Mouse (Mus musculus) cerebellum, adult 18-20 months (tissue): ENCODE measurements around the gene Cdc42ep5.
"Not testable (repeated sequence)": the region's sequence is repeated elsewhere in the genome, so short reads cannot be mapped to it uniquely, and the experiment has no call there.

Experiments used
- DNase-seq, 2 experiments: peaks; one replicate each; pipeline ENCODE4 v3.0.0; 2021

The Cdc42ep5 gene

DNA sequence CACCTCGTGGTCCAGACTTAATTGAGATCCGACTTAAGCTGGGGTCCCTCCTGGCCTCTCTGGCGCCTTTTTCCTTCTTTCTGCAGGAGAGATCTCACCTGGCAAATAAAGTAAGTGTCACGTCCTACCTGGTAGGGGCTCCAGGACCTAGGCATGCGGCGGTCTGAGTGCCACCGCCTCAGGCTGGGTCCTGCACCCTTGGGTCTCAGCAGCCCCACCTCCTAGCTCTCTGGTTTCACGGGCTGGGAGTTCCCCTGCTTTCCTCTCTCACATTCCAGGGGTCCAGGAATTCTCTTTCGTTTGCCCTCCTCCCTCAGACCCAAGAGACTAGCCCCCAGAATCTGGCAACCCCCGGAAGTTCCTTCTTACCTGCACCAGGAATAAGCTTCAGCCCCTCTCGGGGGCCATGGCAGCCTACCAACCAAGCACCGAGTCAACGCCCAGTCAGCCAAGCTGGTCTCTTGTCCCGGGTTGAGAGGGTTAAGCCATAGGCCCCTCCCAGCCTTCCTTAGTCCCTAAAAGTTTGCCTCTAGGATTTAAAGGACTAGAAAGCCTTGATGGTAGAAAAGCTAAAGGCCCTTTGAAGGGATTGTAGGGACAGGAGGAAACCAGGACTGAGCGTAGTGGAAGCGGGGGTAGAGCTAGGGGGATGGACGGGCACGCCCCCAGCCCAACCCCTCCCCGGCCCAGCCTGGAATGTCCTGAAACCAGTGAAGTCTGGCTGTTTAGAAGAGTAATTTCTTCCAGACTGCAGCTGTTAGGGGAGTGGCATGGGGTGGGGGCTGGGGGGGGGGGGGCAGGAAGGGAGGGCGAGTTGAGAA, at the start of gene Cdc42ep5:
Cdc42ep5 (minus strand) TSS at position 771 of the 821 bp plus-strand sequence.
- no peak for DNase-seq

DNA sequence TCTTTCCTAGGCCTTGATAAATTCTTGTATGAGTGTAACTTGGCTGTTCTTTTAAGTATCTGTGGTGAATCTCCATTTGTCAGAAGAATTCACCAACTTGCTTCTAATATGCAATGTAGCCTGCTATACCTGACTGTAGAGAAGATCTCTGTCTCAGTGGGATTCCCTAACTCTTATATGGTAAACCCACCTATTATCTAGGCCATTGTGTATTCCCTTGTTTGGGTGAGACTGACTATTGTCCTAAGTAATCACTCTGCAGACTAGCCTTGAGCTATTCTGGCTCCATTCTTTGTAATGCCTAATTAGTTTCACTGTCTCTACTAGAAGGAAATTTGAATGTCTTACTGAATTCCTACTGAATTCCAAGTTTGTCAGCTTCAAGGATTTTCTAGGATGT, 48.8 kb upstream of the Cdc42ep5 start:
- not testable (repeated sequence) for DNase-seq

DNA sequence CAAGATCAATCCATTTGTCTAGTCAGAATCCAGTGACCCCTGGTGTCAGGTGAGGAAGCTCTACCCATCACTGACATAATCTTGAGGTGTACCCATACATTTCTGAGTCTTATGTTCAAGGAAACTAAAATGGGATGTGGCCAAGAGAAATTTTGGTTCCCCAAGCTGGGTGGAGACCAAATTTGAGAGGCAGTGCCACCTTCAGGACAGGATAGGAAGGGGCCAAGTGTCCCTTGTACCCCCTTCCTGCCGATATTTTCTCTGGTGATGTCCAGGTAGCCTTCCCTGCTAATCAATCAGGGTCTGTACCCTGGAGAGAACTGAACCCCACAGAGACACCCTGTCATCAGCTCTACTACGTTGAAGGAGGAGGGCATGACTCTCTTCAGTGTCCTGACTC, 44.0 kb upstream of the Cdc42ep5 start:
- no peak for DNase-seq

DNA sequence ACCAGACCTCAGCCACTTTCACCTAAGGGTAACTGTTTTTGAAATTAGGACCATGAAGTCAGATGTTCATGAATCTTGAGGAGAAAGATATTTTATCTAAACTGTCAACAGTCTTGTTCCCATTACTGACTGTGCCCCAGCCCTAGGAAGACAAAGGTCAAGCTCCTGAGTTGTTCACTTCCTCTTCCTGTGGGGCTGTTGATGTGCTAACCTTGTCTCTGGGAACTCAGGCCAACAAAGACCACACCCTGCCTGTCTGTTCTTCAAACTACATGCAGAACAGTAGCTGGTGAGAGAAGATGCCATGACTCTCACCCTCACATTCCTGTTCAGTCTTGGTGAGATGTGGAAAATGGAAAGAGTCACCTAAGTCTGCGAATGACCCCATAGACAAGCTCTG, 42.5 kb upstream of the Cdc42ep5 start:
- DNase-seq: no peak

DNA sequence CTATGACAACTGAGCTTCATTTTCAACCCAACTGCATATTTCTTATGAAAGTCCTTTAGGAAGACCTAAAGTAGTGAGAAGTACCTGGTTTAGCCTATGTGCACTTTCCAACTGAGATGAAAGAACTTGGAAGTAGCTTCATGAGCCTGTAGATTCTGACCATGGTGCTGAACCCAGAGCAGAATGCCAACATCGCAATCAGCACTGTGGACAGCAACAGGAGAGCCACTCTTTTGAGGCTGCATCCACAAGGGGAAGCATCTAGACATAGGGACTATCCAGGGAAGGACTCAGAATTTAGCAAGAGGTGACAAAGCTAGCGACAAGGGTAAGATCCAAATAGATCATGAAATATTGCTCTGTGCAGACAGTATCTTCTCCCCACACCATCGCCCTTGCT, 13.8 kb upstream of the Cdc42ep5 start:
- DNase-seq: no peak

DNA sequence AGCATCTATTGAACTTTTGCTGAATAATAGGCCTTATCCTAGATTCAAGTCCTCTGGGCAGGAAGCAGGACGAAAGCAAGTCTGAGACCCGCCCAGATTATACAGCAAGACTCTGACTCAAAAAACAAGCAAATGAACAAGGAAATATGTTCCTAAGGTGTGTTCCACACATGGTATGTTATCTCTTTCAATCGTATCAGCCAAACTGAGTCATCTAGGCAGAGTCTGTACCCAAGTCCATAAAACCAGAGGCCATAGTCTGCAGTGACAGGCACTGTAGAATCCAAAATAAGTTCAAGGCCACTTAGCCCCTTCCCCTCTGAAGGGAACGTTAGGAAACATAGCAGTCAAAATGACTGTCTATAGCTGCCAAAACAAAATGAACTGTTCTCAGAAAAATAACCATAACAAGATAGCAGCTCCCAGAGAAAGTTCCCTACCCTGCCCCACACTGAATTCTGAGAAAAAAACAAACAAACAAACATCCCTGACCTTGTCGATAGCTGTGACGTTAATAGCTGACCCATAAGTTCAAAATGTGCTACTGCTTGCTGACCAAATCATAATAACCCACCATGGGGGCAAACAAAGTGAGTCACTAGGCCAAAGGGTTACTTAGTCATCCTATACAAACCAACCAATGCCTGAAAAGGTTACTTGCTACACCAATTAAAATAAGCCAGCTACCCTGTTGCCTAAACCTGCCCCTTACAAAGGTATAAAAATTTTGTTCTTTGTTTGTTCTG, 5.7 kb upstream of the Cdc42ep5 start:
- DNase-seq: no peak

DNA sequence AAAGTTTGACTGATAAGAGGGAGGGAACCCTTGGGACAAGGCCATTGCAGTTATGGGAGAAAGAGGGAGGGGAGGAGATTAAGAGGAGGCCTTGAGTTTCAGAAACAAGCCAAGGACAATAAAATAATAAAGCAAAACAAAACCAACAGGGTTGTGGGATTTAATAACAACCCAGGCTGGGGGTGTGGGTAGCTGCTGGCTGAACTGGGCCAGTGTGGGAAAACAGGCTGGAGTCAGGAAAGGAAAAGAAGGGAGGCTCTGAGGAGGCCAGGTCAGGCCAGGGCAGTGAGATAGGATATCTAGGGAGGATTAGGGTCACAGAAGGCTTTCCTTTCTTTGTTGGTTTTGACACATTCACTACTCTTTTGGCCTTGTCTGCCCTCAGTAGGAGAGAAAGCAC, 2.4 kb upstream of the Cdc42ep5 start:
- no peak for DNase-seq

DNA sequence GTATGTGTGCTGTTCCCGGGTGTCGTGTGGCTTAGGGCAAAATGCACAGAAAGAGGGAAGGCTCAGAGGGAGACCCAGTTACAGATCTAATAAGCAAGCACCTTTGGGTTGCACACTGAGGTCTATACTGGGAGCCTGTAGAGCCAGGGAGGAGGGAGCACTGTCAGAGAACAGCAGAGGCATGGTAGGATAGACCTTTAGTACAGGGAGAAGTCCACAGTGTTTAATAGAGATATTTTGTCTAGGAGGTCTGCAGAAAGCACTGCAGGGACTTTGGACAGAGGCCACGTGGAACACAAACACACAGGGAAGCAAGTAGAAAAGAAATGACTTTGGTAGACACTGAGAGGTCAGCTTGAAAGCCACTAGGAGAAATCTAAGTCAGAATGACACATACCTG, 626 bp upstream of the Cdc42ep5 start:
- DNase-seq: no peak

DNA sequence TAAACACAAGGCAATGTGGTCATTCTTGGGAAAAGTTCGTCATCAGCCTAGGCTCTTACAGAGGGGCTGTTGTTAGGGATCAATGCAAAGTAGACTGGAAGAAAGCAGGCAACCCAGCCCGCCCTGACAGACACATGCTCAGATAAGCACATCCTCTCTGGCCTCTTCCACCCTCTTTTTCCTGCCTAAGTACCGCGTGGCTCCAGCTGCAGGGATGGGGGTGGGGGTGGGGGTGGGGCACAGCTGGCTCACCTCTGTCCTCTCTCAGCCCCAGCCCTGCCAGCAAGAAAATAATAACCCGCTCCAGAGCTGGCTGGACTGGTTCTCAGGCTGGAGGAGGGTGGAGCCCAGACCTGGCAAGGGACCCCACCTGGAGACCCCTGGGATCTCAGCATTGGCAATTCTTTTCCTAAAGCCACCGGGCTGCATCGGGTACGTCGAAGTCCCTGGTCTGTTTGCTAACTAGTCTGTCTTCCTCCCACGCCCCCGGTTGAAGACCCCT, 1.0 kb downstream of the Cdc42ep5 start:
- no peak for DNase-seq

DNA sequence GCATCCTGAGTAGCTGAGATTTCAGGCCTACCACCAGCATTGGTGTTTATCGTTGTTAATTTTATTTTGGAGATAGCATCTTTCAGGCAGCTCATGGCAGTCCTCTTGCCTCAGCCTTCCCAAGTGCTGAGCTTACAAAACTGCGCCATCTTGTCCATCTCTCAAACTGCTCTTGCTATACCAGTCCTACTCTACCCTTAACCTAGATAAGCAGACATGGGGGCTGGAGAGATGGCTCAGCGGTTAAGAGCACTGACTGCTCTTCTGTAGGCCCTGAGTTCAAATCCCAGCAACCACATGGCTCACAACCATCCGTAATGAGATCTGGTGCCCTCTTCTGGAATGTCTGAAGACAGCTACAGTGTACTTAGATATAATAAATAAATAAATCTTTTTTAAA, 3.1 kb downstream of the Cdc42ep5 start:
- DNase-seq: not testable (repeated sequence)

DNA sequence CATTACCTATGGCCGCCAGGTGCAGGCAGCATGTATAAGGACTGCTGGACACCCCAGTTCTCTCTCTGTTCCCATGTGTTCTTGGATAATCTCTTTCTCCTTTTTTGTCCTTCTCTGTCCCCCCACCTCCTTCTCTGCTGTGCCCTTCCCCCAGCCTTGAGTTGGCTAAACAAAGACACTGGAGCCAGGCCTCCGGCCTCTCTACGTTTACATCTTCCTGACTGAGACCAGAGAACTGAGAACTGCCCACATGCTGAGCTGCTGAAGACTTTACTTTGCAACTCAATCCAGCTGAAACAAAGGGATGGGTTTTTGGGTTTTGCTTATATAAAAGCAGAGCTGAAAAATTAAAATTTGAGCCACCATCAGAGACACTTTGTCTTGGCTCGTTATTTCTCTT, 9.7 kb downstream of the Cdc42ep5 start:
- DNase-seq: no peak

DNA sequence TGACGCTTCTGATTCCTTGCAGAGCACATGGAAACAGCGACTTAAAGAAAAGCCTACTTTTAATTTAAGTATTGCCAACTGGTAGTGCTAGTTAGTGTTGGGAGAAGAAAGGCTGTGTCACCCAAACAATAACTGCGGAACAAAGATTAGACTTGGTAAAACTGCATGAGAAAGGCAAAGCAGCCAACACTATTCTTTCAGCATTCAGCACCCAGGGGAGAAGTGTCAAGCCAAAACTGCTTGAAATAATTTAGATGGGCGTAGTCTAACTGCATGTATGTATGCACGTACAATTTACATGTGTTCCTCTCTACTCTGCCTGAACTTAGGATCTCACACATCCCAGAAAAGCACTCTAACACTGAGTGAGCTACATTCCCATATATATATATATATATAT, 10.3 kb downstream of the Cdc42ep5 start:
- no peak for DNase-seq

DNA sequence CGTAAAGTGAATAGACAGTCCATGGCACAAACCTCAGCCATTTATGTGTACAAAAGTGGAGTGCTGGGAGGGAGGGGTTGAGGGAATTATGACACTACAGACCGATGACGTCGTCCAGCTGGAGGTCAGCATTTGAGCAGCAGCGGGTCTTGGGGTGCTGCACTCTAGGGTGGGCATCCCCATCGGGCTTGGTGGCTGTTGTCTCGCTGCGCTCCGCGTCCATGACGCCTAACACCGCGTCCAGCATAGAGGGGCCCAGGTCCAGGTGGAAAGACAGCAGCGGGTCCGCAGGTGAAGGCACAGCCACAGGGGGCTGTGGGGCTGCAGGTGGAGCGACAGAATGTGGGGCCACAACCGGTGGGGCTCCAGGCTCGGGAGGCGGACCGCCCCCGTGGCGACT, 13.4 kb downstream of the Cdc42ep5 start:
- DNase-seq: peak in 1 of 2 experiments; percentile 53

DNA sequence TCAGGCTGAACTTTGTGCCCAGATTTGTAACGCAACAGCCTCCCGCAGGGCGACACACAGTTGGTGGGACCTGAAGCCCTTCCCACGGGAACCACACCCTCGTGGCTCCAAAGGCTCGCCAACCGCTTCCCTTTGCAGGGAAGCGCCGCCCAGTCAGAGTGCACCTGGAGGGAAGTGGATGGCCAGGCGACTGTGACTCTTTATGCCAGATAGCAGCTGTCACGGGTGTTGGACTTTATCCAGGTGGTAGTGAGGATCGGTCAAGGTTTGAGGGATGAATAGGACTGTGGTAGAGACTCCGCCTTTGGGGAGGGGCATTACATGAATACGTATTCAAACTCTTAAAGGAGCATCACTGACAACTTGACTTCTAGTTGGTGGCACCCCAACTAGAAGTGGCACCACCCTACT, 13.8 kb downstream of the Cdc42ep5 start:
- DNase-seq: peak; percentile 75 to 87

DNA sequence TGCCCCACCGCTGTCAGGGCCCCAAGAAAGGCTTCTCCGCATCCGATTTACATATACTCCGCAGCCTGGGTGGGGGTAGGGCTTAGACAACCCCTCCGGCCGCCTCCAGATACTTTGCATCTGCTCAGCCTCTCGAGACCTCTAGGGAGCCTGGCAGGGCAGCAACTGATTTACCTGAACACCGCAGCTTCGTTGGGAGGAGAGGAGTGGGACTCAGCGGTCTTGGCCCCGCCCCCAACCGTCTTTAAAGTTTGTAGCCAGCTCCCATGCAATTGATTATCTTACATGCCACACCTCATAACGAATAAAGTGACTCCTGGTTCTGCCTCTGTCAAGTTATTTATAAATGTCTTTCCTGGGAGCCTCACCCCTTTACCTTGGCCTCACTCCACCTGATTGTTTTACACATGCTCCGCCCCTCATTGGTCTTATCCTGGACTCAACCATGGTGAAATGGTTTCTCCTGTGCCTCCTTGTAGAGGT, 14.6 kb downstream of the Cdc42ep5 start, which contains the start of gene Leng9:
Leng9 (minus strand) TSS at position 316 of the 483 bp plus-strand sequence.
- peak; percentile 55 to 65 for DNase-seq

DNA sequence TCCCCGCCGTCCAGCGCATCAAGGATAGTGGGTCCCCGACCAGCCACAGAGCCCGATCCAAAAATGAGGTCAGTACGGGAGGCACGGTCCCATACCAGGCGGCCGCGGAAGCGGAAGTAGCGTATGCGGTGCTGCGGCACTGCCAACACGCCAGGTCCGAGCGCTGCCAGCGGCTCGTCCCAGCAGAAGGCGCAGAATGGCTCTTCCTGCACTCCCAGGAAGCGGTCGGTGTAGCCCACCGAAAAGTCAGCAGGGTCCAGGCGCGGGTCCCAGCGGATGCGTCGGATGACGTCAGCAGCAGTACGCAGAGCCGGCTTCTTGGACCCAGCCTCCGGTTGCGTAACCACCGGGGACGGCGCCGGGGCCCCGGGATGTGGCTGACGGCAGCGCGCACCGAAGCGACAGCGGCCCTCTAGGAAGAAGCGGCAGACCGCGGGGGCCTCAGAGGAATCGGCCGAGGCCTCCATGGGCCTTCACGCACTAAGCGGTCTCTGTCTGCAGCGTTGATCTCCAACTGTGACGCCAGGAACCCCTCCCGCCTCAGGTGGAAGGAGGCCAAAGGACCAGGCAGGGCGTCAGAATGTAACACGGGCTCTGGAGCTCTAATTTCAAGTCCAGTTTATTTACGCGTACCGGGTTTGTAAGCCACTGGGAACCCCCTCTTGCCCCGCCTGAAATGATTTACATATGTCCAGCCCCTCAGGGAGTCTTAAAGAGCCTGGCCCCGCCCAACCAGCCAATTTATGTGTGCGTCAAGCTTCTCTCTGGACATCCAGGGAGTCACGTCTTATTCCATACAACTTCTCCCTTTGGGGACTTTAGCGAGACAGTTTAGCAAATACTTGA, 15.2 kb downstream of the Cdc42ep5 start:
- peak; percentile 86 to 92 for DNase-seq

DNA sequence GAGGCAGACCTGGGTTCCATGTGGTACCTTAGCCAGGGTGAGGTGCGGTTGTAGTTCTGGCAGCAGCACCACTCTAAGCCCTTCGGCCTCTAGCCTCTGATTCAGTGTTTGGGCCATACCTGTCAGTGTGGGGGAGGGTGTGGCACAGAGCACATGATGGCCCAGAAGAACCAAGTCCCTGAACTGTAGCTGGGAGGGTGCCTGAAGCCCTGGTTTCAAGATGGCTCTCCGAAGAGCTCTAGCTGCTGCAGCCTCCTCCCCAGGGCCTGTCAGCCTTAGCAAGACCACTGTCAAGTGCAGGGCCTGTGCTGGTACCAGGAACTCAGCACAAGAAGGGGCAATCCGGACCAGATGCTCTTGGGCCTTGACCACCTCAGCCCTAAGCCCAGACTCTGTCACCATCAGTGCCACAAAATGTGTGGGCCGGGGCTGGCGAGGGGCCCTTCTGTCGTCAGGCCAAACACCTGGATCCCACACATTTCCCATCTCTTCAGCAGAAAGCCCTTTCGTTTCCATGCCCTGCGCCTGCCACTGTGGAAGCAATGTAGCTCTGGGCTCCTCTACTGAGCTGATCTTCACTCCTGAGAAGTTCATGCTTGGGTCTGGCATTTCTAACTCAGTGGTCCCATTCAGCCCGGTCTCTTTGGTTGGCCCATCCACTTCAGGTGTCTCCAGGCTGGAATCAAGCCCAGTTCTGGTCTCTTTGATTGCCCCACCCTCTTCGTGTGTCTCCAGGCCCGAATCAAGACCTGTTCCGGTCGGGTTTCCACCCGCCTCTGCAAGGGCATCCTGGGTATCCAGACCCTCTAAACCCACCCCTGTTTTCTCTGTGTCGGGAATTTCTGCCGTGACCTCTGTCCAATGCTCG, 16.1 kb downstream of the Cdc42ep5 start:
- DNase-seq: peak in 1 of 2 experiments; percentile 60

DNA sequence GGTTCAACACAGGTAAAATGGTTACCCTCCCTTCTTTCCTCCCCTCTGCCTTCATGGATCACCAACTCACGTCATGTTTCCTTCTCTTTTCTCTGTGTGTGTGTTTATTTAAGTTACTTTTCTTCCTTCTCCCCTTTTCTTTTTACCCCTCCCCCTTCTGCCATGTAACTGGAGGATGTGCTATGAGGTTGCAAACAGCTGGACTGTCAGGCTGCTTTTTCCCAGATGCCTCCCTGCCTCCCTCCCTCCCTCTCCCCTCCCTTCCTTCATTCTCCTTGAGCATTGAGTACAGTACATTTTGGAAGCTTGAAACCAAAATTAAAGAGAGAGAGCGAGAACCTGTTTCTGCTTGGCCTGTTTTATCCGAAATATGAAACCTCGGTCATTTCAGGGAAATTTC, 16.8 kb downstream of the Cdc42ep5 start:
- no peak for DNase-seq

DNA sequence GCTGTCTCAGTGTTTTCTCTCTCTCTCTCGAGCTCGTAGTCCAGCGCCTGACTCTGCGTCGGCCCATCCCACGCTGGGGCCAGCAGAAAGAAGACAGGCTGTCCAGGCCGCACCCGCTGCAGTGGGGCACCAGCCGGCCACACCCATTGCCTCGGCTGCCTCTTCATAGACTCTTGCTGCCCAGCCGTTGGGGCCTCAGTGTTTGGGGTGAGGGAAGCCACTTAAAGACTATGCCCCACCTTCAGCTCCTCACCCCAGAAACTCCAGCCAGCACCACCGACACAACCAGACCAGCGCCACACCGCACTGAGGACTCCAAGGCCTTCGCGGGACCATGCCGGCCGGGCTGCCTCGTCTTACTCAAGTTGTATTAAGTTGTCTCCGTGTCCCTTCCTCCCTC, 17.3 kb downstream of the Cdc42ep5 start:
- peak in 1 of 2 experiments; percentile 30 for DNase-seq

DNA sequence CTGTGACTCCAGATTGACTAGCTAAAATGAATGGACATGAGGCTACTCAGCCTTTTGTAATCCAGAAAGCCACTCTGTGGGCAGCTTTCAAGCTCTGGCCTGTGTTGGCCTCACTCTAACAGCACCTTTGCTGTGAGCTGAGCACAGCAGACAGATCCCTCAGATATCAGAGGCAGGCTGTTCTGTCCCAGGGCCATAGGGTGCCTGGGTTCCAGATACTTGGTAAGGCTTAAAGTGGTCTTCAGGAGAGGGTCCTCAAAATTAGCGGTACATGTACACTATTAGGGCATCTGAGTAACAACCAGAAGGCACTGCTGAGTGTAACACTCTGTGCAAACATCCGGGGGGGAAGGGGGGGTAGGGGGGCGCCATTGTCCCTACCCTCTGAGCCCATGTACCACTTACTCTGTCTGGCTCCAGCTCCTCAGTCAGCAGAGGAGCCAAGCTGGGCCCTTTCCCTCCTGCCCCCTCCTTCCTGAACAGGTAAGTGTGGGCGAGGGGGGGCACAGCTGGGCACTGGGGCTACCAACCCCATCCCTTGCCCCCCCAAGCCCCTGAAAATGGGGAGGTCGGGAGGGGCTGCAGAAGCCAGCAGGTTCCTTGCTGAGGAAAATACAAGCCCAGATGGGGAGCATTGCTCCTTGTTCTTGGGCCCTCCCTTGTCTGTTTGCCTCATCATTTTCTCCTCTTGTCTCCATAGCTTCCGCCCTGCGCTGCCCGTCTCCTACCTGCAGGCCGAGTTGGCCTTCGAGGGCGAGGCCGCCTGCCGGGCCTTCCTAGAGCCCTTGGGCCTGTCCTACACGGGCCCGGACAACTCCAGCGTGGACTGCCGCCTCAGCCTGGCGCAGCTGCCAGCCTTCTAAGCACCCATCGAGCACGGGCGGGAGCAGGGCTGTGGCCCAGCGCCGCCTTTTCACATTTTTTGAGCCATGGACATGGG, 18.1 kb downstream of the Cdc42ep5 start:
- peak in 1 of 2 experiments; percentile 30 for DNase-seq
